Mouse (Mus musculus) hindbrain, embryonic 16.5 days (tissue): ENCODE results near the gene Tnfaip8l3. TPM values are rescaled to one million over a fixed set of nuclear protein-coding genes. Genes with fewer than 3 reads are reported as not detected.
"Not testable (repeated sequence)": the region's sequence is repeated elsewhere in the genome, so short reads cannot be mapped to it uniquely, and the experiment has no call there.

Experiments
- ATAC-seq: fragments of 200-750 bp; cut with Nextera tagmentation; 2 replicates; pipeline ENCODE4 v1.8.0; 2017; ENCODE audit warnings: moderate TSS enrichment, moderate library complexity
- H3K27ac ChIP-seq: fragments of 300-500 bp; sonication (generic); 2 replicates; pipeline ENCODE4 v1.5.1; 2014; ENCODE audit warnings: low read depth, mild to moderate bottlenecking, control low read depth, low read length, moderate library complexity
- H3K27me3 ChIP-seq: fragments of 300-500 bp; sonication (generic); replicated peaks from 2 replicates; pipeline ENCODE4 v1.6.1; 2014; ENCODE audit warnings: low read length; ENCODE audit not compliant: control insufficient read depth, insufficient read depth
- H3K36me3 ChIP-seq: fragments of 300-500 bp; sonication (generic); 2 replicates; pipeline ENCODE4 v1.6.1; 2014; ENCODE audit warnings: mild to moderate bottlenecking, low read length, moderate library complexity, mixed read lengths; ENCODE audit not compliant: control insufficient read depth, insufficient read depth
- H3K4me1 ChIP-seq: fragments of 300-500 bp; sonication (generic); 2 replicates; pipeline ENCODE4 v1.6.1; 2014; ENCODE audit warnings: low read depth, low read length; ENCODE audit not compliant: control insufficient read depth, insufficient read depth
- H3K4me2 ChIP-seq: fragments of 300-500 bp; sonication (generic); 2 replicates; pipeline ENCODE4 v1.6.1; 2014; ENCODE audit warnings: mild to moderate bottlenecking, low read length, control low read depth, moderate library complexity
- H3K4me3 ChIP-seq: fragments of 300-500 bp; sonication (generic); 2 replicates; pipeline ENCODE4 v1.5.1; 2014; ENCODE audit warnings: mild to moderate bottlenecking, low read length, control low read depth, moderate library complexity
- H3K9ac ChIP-seq: fragments of 300-500 bp; sonication (generic); 2 replicates; pipeline ENCODE4 v1.6.1; 2014; ENCODE audit warnings: low read depth, mild to moderate bottlenecking, control low read depth, low read length, moderate library complexity
- H3K9me3 ChIP-seq: fragments of 300-500 bp; sonication (generic); 2 replicates; pipeline ENCODE4 v1.6.1; 2014; ENCODE audit warnings: mild to moderate bottlenecking, low read length, moderate library complexity; ENCODE audit not compliant: control insufficient read depth
- WGBS: fragments of 180-500 bp; shearing (Covaris S2); extraction: QIAGEN DNeasy Blood & Tissue Kit; methylation state at CpG from one replicate; pipeline ENCODE4 v1.1.7; 2014; 5-methylcytosine and 5-hydroxymethylcytosine counted together
- polyA plus RNA-seq: library from polyadenylated mRNA; unstranded; fragments of >200 nt; fragmentation: Nextera tagmentation; extraction: Ambion mirVana; gene quantifications from 2 replicates; pipeline ENCODE4 v1.2.1, GENCODE M21; 2015

Tnfaip8l3 gene
- polyA plus RNA-seq, 1 experiment from 2014 or later, result 1.3 TPM

- Histone ChIP-seq H3K4me2 (no peak overlapping the region; the same call in 1 of the 2 replicates), H3K9me3 (no peaks in the 10 kb centered on the region)
These were observed 30.5 kb downstream of the Tnfaip8l3 start for GRCm38 (mm10) chr9:54037717-54038116.

GRCm38 (mm10) chr9:54034691-54035090, 33.5 kb downstream of the Tnfaip8l3 start:
- Histone ChIP-seq H3K9ac (no peak overlapping the region), H3K27me3 (no peaks in the 10 kb centered on the region), H3K4me2 (no peak overlapping the region), H3K36me3 (no peaks in the 10 kb centered on the region), H3K4me3 (no peak overlapping the region), H3K4me1 (no peaks in the 10 kb centered on the region; the same call in 1 of the 2 replicates), H3K9me3 (no peaks in the 10 kb centered on the region), H3K27ac (no peak overlapping the region)
- WGBS, result 70% methylated on average over 5 of the region's 5 CpGs
- no peak for ATAC-seq

More at GRCm38 (mm10) chr9:54037717-54038116, 30.5 kb downstream of the Tnfaip8l3 start:
- no peaks in the 10 kb centered on the region; the same call in 1 of the 2 replicates for H3K4me1 ChIP-seq
- no peaks in the 10 kb centered on the region for H3K27me3 ChIP-seq
- H3K27ac ChIP-seq, result no peak overlapping the region
- WGBS, result 36% methylated on average over 9 of the region's 9 CpGs
- H3K36me3 ChIP-seq, result no peaks in the 10 kb centered on the region
- ATAC-seq, result peak; percentile 79
- no peak overlapping the region for H3K4me3 ChIP-seq
- H3K9ac ChIP-seq, result no peak overlapping the region

GRCm38 (mm10) chr9:54022795-54023194, 45.4 kb downstream of the Tnfaip8l3 start:
- Histone ChIP-seq H3K4me1 (no peaks in the 10 kb centered on the region), H3K27ac (no peak overlapping the region), H3K9me3 (no peaks in the 10 kb centered on the region), H3K4me3 (no peak overlapping the region), H3K9ac (no peak overlapping the region), H3K27me3 (no peaks in the 10 kb centered on the region), H3K4me2 (no peak overlapping the region), H3K36me3 (no peaks in the 10 kb centered on the region)
- ATAC-seq, result no peak
- WGBS, result 77% methylated on average over 3 of the region's 3 CpGs

- no peaks in the 10 kb centered on the region; the same call in 1 of the 2 replicates for H3K27me3 ChIP-seq
- no peak overlapping the region for H3K4me2 ChIP-seq
- no peaks in the 10 kb centered on the region for H3K9me3 ChIP-seq
- no peaks in the 10 kb centered on the region for H3K36me3 ChIP-seq
- no peak overlapping the region for H3K9ac ChIP-seq
- no peaks in the 10 kb centered on the region for H3K4me1 ChIP-seq
- ATAC-seq, result no peak
- H3K27ac ChIP-seq, result no peak overlapping the region
- H3K4me3 ChIP-seq, result no peak overlapping the region
- WGBS, result 78% methylated on average over 1 of the region's 1 CpGs
These were observed 73.7 kb downstream of the Tnfaip8l3 start for GRCm38 (mm10) chr9:53994528-53994927.

- not testable (repeated sequence) for H3K4me3 ChIP-seq, H3K9me3 ChIP-seq, H3K27ac ChIP-seq, H3K4me2 ChIP-seq, H3K36me3 ChIP-seq, H3K27me3 ChIP-seq, H3K4me1 ChIP-seq, H3K9ac ChIP-seq, ATAC-seq
These were observed 75.6 kb downstream of the Tnfaip8l3 start for GRCm38 (mm10) chr9:53992567-53992966.

GRCm38 (mm10) chr9:53990921-53991320, 77.3 kb downstream of the Tnfaip8l3 start:
- peak; percentile 92 for ATAC-seq
- Histone ChIP-seq H3K4me3 (no peak overlapping the region), H3K4me2 (no peak overlapping the region), H3K9me3 (no peaks in the 10 kb centered on the region), H3K9ac (no peak overlapping the region), H3K27ac (no peak overlapping the region), H3K27me3 (no peaks in the 10 kb centered on the region; the same call in 1 of the 2 replicates), H3K4me1 (no peaks in the 10 kb centered on the region), H3K36me3 (no peaks in the 10 kb centered on the region)
- 6% methylated on average over 3 of the region's 3 CpGs for WGBS

- H3K9me3 ChIP-seq, result no peaks in the 10 kb centered on the region
- no peak overlapping the region for H3K27ac ChIP-seq
- H3K4me1 ChIP-seq, result no peaks in the 10 kb centered on the region
- 34% methylated on average over 3 of the region's 3 CpGs for WGBS
- no peak overlapping the region for H3K4me3 ChIP-seq
- ATAC-seq, result peak; percentile 84
- no peaks in the 10 kb centered on the region; the same call in 1 of the 2 replicates for H3K27me3 ChIP-seq
- no peak overlapping the region for H3K9ac ChIP-seq
- no peak overlapping the region for H3K4me2 ChIP-seq
- H3K36me3 ChIP-seq, result no peaks in the 10 kb centered on the region
These were observed 81.2 kb downstream of the Tnfaip8l3 start for GRCm38 (mm10) chr9:53986972-53987371.

- no peaks in the 10 kb centered on the region; the same call in 1 of the 2 replicates for H3K27me3 ChIP-seq
- H3K36me3 ChIP-seq, result no peaks in the 10 kb centered on the region
- H3K4me2 ChIP-seq, result no peak overlapping the region
- 34% methylated on average over 9 of the region's 9 CpGs for WGBS
- ATAC-seq, result no peak
- no peak overlapping the region for H3K9ac ChIP-seq
- H3K27ac ChIP-seq, result no peak overlapping the region
- no peaks in the 10 kb centered on the region for H3K9me3 ChIP-seq
- no peaks in the 10 kb centered on the region for H3K4me1 ChIP-seq
- no peak overlapping the region for H3K4me3 ChIP-seq
These were observed 83.3 kb downstream of the Tnfaip8l3 start for GRCm38 (mm10) chr9:53984868-53985267.

- H3K4me3 ChIP-seq, result peak within 1 kb of the TSS; percentile 70
- H3K4me1 ChIP-seq, result no peaks in the 10 kb centered on the region
- H3K9me3 ChIP-seq, result no peaks in the 10 kb centered on the region
- H3K9ac ChIP-seq, result peak within 1 kb of the TSS; percentile 82
- WGBS, result under 1% methylated on average over 36 of the region's 36 CpGs
- H3K4me2 ChIP-seq, result peak within 1 kb of the TSS; percentile 58
- ATAC-seq, result peak; percentile 93
- peak within 1 kb of the TSS; percentile 85 for H3K27ac ChIP-seq
- no peaks in the 10 kb centered on the region for H3K27me3 ChIP-seq
- H3K36me3 ChIP-seq, result no peaks in the 10 kb centered on the region
These were observed 93.1 kb downstream of the Tnfaip8l3 start, which contains the start of gene Elmod1 for GRCm38 (mm10) chr9:53975122-53975518. Gene Elmod1, minus strand, starts transcription at chr9:53975301.
